Mouse (Mus musculus) liver, postnatal 0 days (tissue): Measurements from ENCODE around the gene Ccdc163. TPM values are rescaled to one million over a fixed set of nuclear protein-coding genes. Genes with fewer than 3 reads are reported as not detected.

Experiments
- ATAC-seq: fragments of 200-750 bp; cut with Nextera tagmentation; 2 replicates; pipeline ENCODE4 v1.8.0; 2017; ENCODE audit warnings: mild to moderate bottlenecking, moderate library complexity
- DNase-seq: peaks from one replicate; pipeline ENCODE4 v3.0.0-alpha.2; 2016
- H3K27ac ChIP-seq: fragments of 300-500 bp; sonication (generic); 2 replicates; pipeline ENCODE4 v1.5.1; 2014; ENCODE audit warnings: antibody characterized with exemption, moderate library complexity, mild to moderate bottlenecking, low read depth
- H3K27me3 ChIP-seq: fragments of 300-500 bp; sonication (generic); 2 replicates; pipeline ENCODE4 v1.6.1; 2014; ENCODE audit warnings: low read length, control low read depth, mixed read lengths; ENCODE audit not compliant: insufficient read depth
- H3K36me3 ChIP-seq: fragments of 300-500 bp; sonication (generic); replicated peaks from 2 replicates; pipeline ENCODE4 v1.6.1; 2014; ENCODE audit warnings: mild to moderate bottlenecking, control low read depth, low read length, moderate library complexity, mixed read lengths; ENCODE audit not compliant: insufficient read depth
- H3K4me1 ChIP-seq: fragments of 300-500 bp; sonication (generic); 2 replicates; pipeline ENCODE4 v1.6.1; 2014; ENCODE audit warnings: antibody characterized with exemption, mild to moderate bottlenecking, control low read depth; ENCODE audit not compliant: insufficient read depth
- H3K4me2 ChIP-seq: fragments of 300-500 bp; sonication (generic); 2 replicates; pipeline ENCODE4 v1.6.1; 2014; ENCODE audit warnings: low read depth, mild to moderate bottlenecking, low read length, moderate library complexity, mixed read lengths
- H3K4me3 ChIP-seq: fragments of 300-500 bp; sonication (generic); 2 replicates; pipeline ENCODE4 v1.5.1; 2014; ENCODE audit warnings: low read depth, low read length
- H3K9ac ChIP-seq: fragments of 300-500 bp; sonication (generic); replicated peaks from 2 replicates; pipeline ENCODE4 v1.6.1; 2014; ENCODE audit warnings: mild to moderate bottlenecking, moderate library complexity
- H3K9me3 ChIP-seq: fragments of 300-500 bp; sonication (generic); 2 replicates; pipeline ENCODE4 v1.6.1; 2016; ENCODE audit warnings: mild to moderate bottlenecking, control low read depth, low read length, mixed read lengths
- CTCF ChIP-seq: sonication (generic); IDR thresholded peaks from 2 replicates; pipeline ENCODE4 v1.5.1; 2016; ENCODE audit warnings: antibody characterized with exemption, low read depth
- EP300 ChIP-seq: IDR thresholded peaks from 2 replicates; pipeline ENCODE4 v1.6.1; 2016; ENCODE audit warnings: antibody characterized with exemption, low read depth, mild to moderate bottlenecking
- WGBS: fragments of 180-500 bp; shearing (Covaris S2); extraction: QIAGEN DNeasy Blood & Tissue Kit; methylation state at CpG from one replicate; pipeline ENCODE4 v1.1.7; 2014; ENCODE audit not compliant: insufficient replicate concordance; 5-methylcytosine and 5-hydroxymethylcytosine counted together
- polyA plus RNA-seq: library from polyadenylated mRNA; unstranded; fragments of >200 nt; fragmentation: Nextera tagmentation; extraction: Ambion mirVana; gene quantifications from 2 replicates; pipeline ENCODE4 v1.2.1, GENCODE M21; 2015

Ccdc163 gene
- polyA plus RNA-seq, 1 experiment from 2014 or later = 6.1 TPM

GRCm38 (mm10) chr4:116683957-116684356 is 24.4 kb upstream of the Ccdc163 start:
- peak; percentile 63 for TF ChIP-seq EP300
- no peak for TF ChIP-seq CTCF
- H3K9me3 ChIP-seq = no peaks in the 10 kb centered on the region
- no peak overlapping the region for H3K9ac ChIP-seq
- ATAC-seq (no peak), DNase-seq (no peak)
- peaks cover 24% of the 10 kb centered on the region for H3K4me1 ChIP-seq
- H3K4me2 ChIP-seq = no peak overlapping the region
- H3K27ac ChIP-seq = peak overlapping the region; percentile 5; the same call in 1 of the 2 replicates
- WGBS = 28% methylated on average over 4 of the region's 4 CpGs
- H3K36me3 ChIP-seq = peaks cover 10% of the 10 kb centered on the region
- H3K27me3 ChIP-seq = no peaks in the 10 kb centered on the region
- no peak overlapping the region for H3K4me3 ChIP-seq

GRCm38 (mm10) chr4:116684665-116685064 is 23.6 kb upstream of the Ccdc163 start:
- Histone ChIP-seq H3K4me1 (peaks cover 24% of the 10 kb centered on the region), H3K4me2 (peak overlapping the region; percentile 78), H3K9me3 (no peaks in the 10 kb centered on the region), H3K27me3 (no peaks in the 10 kb centered on the region), H3K9ac (peak overlapping the region; percentile 65), H3K4me3 (no peak overlapping the region), H3K36me3 (peaks cover 15% of the 10 kb centered on the region), H3K27ac (peak overlapping the region; percentile 86)
- WGBS = 53% methylated on average over 2 of the region's 2 CpGs
- no peak for TF ChIP-seq CTCF
- TF ChIP-seq EP300 = no peak
- DNase-seq (no peak), ATAC-seq (no peak)

GRCm38 (mm10) chr4:116685402-116686061 is 22.8 kb upstream of the Ccdc163 start, which contains the start of gene Prdx1:
Prdx1 (plus strand) TSS chr4:116685544.
- WGBS = 0% methylated on average over 56 of the region's 56 CpGs
- TF ChIP-seq CTCF (peak; percentile 91), EP300 (peak; percentile 76; the same call in 1 of the 2 replicates)
- H3K27ac ChIP-seq = peak within 1 kb of the TSS; percentile 86
- H3K4me2 ChIP-seq = peak within 1 kb of the TSS; percentile 78
- peaks cover 24% of the 10 kb centered on the region for H3K4me1 ChIP-seq
- H3K36me3 ChIP-seq = peaks cover 15% of the 10 kb centered on the region
- peak within 1 kb of the TSS; percentile 67 for H3K4me3 ChIP-seq
- no peaks in the 10 kb centered on the region for H3K9me3 ChIP-seq
- ATAC-seq = peak; percentile 92
- H3K27me3 ChIP-seq = no peaks in the 10 kb centered on the region
- DNase-seq = peak; percentile 94
- peak within 1 kb of the TSS; percentile 65 for H3K9ac ChIP-seq

GRCm38 (mm10) chr4:116687041-116687440 is 21.3 kb upstream of the Ccdc163 start:
- ATAC-seq (no peak), DNase-seq (no peak)
- Histone ChIP-seq H3K36me3 (peaks cover 15% of the 10 kb centered on the region), H3K9ac (peak overlapping the region; percentile 65), H3K27me3 (no peaks in the 10 kb centered on the region), H3K27ac (peak overlapping the region; percentile 31; the same call in 1 of the 2 replicates), H3K4me3 (peak overlapping the region; percentile 67), H3K9me3 (no peaks in the 10 kb centered on the region), H3K4me1 (peaks cover 24% of the 10 kb centered on the region), H3K4me2 (peak overlapping the region; percentile 78)
- WGBS = 30% methylated on average over 1 of the region's 1 CpGs
- TF ChIP-seq EP300 (no peak), CTCF (no peak)

- Histone ChIP-seq H3K9me3 (no peaks in the 10 kb centered on the region), H3K36me3 (peaks cover 30% of the 10 kb centered on the region), H3K4me2 (peak overlapping the region; percentile 78), H3K4me1 (peaks cover 23% of the 10 kb centered on the region), H3K27ac (no peak overlapping the region), H3K27me3 (no peaks in the 10 kb centered on the region), H3K4me3 (peak overlapping the region; percentile 6; the same call in 1 of the 2 replicates), H3K9ac (peak overlapping the region; percentile 12; the same call in 1 of the 2 replicates)
- DNase-seq (no peak), ATAC-seq (no peak)
- WGBS = 72% methylated on average over 4 of the region's 4 CpGs
- TF ChIP-seq EP300 = no peak
- no peak for TF ChIP-seq CTCF
Measured at GRCm38 (mm10) chr4:116689309-116689876, 18.9 kb upstream of the Ccdc163 start.

- ATAC-seq (no peak), DNase-seq (no peak)
- no peak overlapping the region for H3K9ac ChIP-seq
- H3K4me1 ChIP-seq = peaks cover 11% of the 10 kb centered on the region; the same call in 1 of the 2 replicates
- H3K27me3 ChIP-seq = no peaks in the 10 kb centered on the region
- no peak for TF ChIP-seq CTCF
- TF ChIP-seq EP300 = no peak
- WGBS = 75% methylated on average over 2 of the region's 2 CpGs
- no peaks in the 10 kb centered on the region for H3K9me3 ChIP-seq
- H3K27ac ChIP-seq = no peak overlapping the region
- H3K4me3 ChIP-seq = no peak overlapping the region
- peaks cover 46% of the 10 kb centered on the region for H3K36me3 ChIP-seq
- no peak overlapping the region for H3K4me2 ChIP-seq
Measured at GRCm38 (mm10) chr4:116692146-116692545, 16.2 kb upstream of the Ccdc163 start.
